Mouse (Mus musculus) ES-Bruce4 (cell line): Measurements from ENCODE around the gene Usmg5. TPM values are rescaled to one million over a fixed set of nuclear protein-coding genes. Genes with fewer than 3 reads are reported as not detected.

Experiments used
- H3K27ac ChIP-seq: 2 replicates; pipeline ENCODE4 v1.5.1; 2012; ENCODE audit warnings: low read length, inconsistent platforms; ENCODE audit not compliant: insufficient read depth
- H3K27me3 ChIP-seq: 2 replicates; pipeline ENCODE4 v1.6.1; 2012; ENCODE audit warnings: mild to moderate bottlenecking, low read length, inconsistent platforms; ENCODE audit not compliant: control insufficient read depth, poor library complexity, insufficient read depth, severe bottlenecking
- H3K36me3 ChIP-seq: 2 replicates; pipeline ENCODE4 v1.6.1; 2012; ENCODE audit warnings: inconsistent platforms, mild to moderate bottlenecking, low read length, moderate library complexity; ENCODE audit not compliant: control insufficient read depth, poor library complexity, insufficient read depth, severe bottlenecking
- H3K4me1 ChIP-seq: one replicate; pipeline ENCODE4 v1.8.1; 2011; ENCODE audit warnings: low read length; ENCODE audit not compliant: control insufficient read depth, insufficient read depth
- H3K4me3 ChIP-seq: 2 replicates; pipeline ENCODE4 v1.5.1; 2011; ENCODE audit warnings: low read depth, mild to moderate bottlenecking, low read length
- H3K9ac ChIP-seq: 2 replicates; pipeline ENCODE4 v1.6.1; 2012; ENCODE audit warnings: low read depth, mild to moderate bottlenecking, inconsistent platforms; ENCODE audit not compliant: poor library complexity, severe bottlenecking
- H3K9me3 ChIP-seq: replicated peaks from 2 replicates; pipeline ENCODE4 v1.6.1; 2012; ENCODE audit warnings: mild to moderate bottlenecking, low read length, inconsistent platforms; ENCODE audit not compliant: control insufficient read depth, poor library complexity, insufficient read depth, severe bottlenecking
- CTCF ChIP-seq: IDR thresholded peaks from one replicate; pipeline ENCODE4 v1.8.1; 2011; ENCODE audit warnings: low read depth, low read length
- EP300 ChIP-seq: IDR thresholded peaks from 2 replicates; pipeline ENCODE4 v1.6.1; 2011; ENCODE audit warnings: low read depth, low read length; ENCODE audit not compliant: insufficient read depth
- POLR2A ChIP-seq: IDR thresholded peaks from one replicate; pipeline ENCODE4 v1.8.1; 2011; ENCODE audit warnings: low read length; ENCODE audit not compliant: insufficient read depth
- polyA plus RNA-seq: library from polyadenylated mRNA; stranded (reverse); fragments of >200 nt; gene quantifications from 2 replicates; pipeline ENCODE4 v1.2.4, GENCODE M21; 2011; ENCODE audit warnings: low read depth; ENCODE audit not compliant: missing spikeins, insufficient read depth, insufficient read length

Gene Usmg5
- polyA plus RNA-seq, 1 experiment: 552 TPM

- Histone ChIP-seq H3K4me3 (peak overlapping the region; percentile 47), H3K9me3 (no peaks in the 10 kb centered on the region), H3K27ac (no peak overlapping the region), H3K36me3 (peaks cover 9% of the 10 kb centered on the region; the same call in 1 of the 2 replicates), H3K9ac (0 out of 2 replicates have a peak overlapping the region, but pooled peaks have one; percentile 4), H3K4me1 (peaks cover 13% of the 10 kb centered on the region), H3K27me3 (no peaks in the 10 kb centered on the region)
- TF ChIP-seq POLR2A (no peak), CTCF (no peak), EP300 (no peak)
Observed at GRCm38 (mm10) chr19:47135568-47135967, 45.1 kb upstream of the Usmg5 start.

GRCm38 (mm10) chr19:47133161-47133560 is 42.7 kb upstream of the Usmg5 start:
- Histone ChIP-seq H3K27ac (no peak overlapping the region), H3K36me3 (peaks cover 29% of the 10 kb centered on the region), H3K4me3 (no peak overlapping the region), H3K4me1 (peaks cover 6% of the 10 kb centered on the region), H3K9ac (no peak overlapping the region), H3K27me3 (no peaks in the 10 kb centered on the region), H3K9me3 (no peaks in the 10 kb centered on the region)
- TF ChIP-seq POLR2A: no peak

GRCm38 (mm10) chr19:47130551-47131125 is 40.2 kb upstream of the Usmg5 start:
- Histone ChIP-seq H3K9me3 (no peaks in the 10 kb centered on the region), H3K27ac (no peak overlapping the region), H3K4me3 (peak overlapping the region; percentile 32; the same call in 1 of the 2 replicates), H3K4me1 (no peaks in the 10 kb centered on the region), H3K27me3 (no peaks in the 10 kb centered on the region), H3K9ac (no peak overlapping the region), H3K36me3 (peaks cover 47% of the 10 kb centered on the region)
- TF ChIP-seq POLR2A (no peak), EP300 (no peak)

- Histone ChIP-seq H3K9ac (no peak overlapping the region), H3K36me3 (peaks cover 54% of the 10 kb centered on the region), H3K27ac (no peak overlapping the region)
Observed at GRCm38 (mm10) chr19:47128835-47129234, 38.4 kb upstream of the Usmg5 start.

GRCm38 (mm10) chr19:47128164-47128563 is 37.7 kb upstream of the Usmg5 start:
- H3K9ac ChIP-seq: no peak overlapping the region
- peaks cover 55% of the 10 kb centered on the region for H3K36me3 ChIP-seq
- H3K27me3 ChIP-seq: no peaks in the 10 kb centered on the region
- H3K9me3 ChIP-seq: no peaks in the 10 kb centered on the region
- no peak overlapping the region for H3K4me3 ChIP-seq
- no peak for TF ChIP-seq POLR2A
- TF ChIP-seq CTCF: no peak
- no peak for TF ChIP-seq EP300
- no peaks in the 10 kb centered on the region for H3K4me1 ChIP-seq
- H3K27ac ChIP-seq: no peak overlapping the region

More at GRCm38 (mm10) chr19:47128835-47129234, 38.4 kb upstream of the Usmg5 start:
- Histone ChIP-seq H3K27me3 (no peaks in the 10 kb centered on the region), H3K9me3 (no peaks in the 10 kb centered on the region), H3K4me1 (no peaks in the 10 kb centered on the region), H3K4me3 (no peak overlapping the region)
- TF ChIP-seq CTCF (no peak), EP300 (no peak), POLR2A (no peak)

- no peaks in the 10 kb centered on the region for H3K4me1 ChIP-seq
- TF ChIP-seq CTCF (peak; percentile 75), POLR2A (no peak)
- H3K27ac ChIP-seq: no peak overlapping the region
- H3K4me3 ChIP-seq: no peak overlapping the region
- H3K36me3 ChIP-seq: peaks cover 42% of the 10 kb centered on the region
- no peaks in the 10 kb centered on the region for H3K9me3 ChIP-seq
- H3K27me3 ChIP-seq: no peaks in the 10 kb centered on the region
- H3K9ac ChIP-seq: no peak overlapping the region
Observed at GRCm38 (mm10) chr19:47122802-47123201, 32.4 kb upstream of the Usmg5 start.
